Mouse (Mus musculus): ENCODE data around the gene Fdxr. TPM values are rescaled to one million over a fixed set of nuclear protein-coding genes. Genes with fewer than 3 reads are reported as not detected.

The Fdxr gene
- total RNA-seq, 2 experiments from 2014 or later = 19.0 to 19.9 TPM

GRCm38 (mm10) chr11:115219263-115219662 lies 57.6 kb downstream of the Fdxr start:
- no peak for DNase-seq (ENCODE audit: low spot score in 2 of 2)

Small RNA genes within 50 kb of the gene (microRNA-seq; reads per million reads assigned to microRNA genes)
- 0 reads per million in 2 experiments for gene Gm25837

Other genes with a start within 250 kb of the Fdxr start
- 1 to 10 TPM in 1 of 2 experiments, not detected in 1; 1.0 TPM for gene Cd300ld5, start 239.3 kb downstream of the Fdxr start, total RNA-seq (2021)
- 1 to 10 TPM in 1 of 2 experiments, not detected in 1; 1.8 TPM for gene Cd300ld3, start 228.6 kb downstream of the Fdxr start, total RNA-seq (2021)
- gene Cd300e, start 214.9 kb downstream of the Fdxr start, total RNA-seq (2021) = not detected
- gene Rab37, start 185.6 kb downstream of the Fdxr start, total RNA-seq (2021) = 1 to 10 TPM; 3.7 to 4.2 TPM
- under 1 TPM; 0.45 to 0.51 TPM for gene Cd300lf, start 143.1 kb downstream of the Fdxr start, total RNA-seq (2021)
- gene Slc9a3r1, start 113.7 kb downstream of the Fdxr start, total RNA-seq (2021) = 10 to 100 TPM; 66.9 to 70.4 TPM
- 10 to 100 TPM; 16.7 to 17.7 TPM for gene Tmem104, start 89.6 kb downstream of the Fdxr start, total RNA-seq (2021)
- 10 to 100 TPM; 24.2 to 26.0 TPM for gene Nat9, start 89.2 kb downstream of the Fdxr start, total RNA-seq (2021)
- 10 to 100 TPM; 43.3 to 44.8 TPM for gene Grin2c, start 9.8 kb downstream of the Fdxr start, total RNA-seq (2021)
- gene Fads6, start 20.6 kb upstream of the Fdxr start, total RNA-seq (2021) = 10 to 100 TPM; 16.7 to 17.3 TPM
- 1 to 10 TPM in 1 of 2 experiments, under 1 TPM in 1; 0.20 to 1.0 TPM for gene Otop2, start 30.1 kb upstream of the Fdxr start, total RNA-seq (2021)
- under 1 TPM; 0.66 to 0.79 TPM for gene Ush1g, start 45.0 kb upstream of the Fdxr start, total RNA-seq (2021)
- under 1 TPM in 1 of 2 experiments, not detected in 1; 0.22 TPM for gene Otop3, start 57.7 kb upstream of the Fdxr start, total RNA-seq (2021)
- 100 to 1,000 TPM; 110 to 115 TPM for gene Hid1, start 90.7 kb upstream of the Fdxr start, total RNA-seq (2021)
- gene Cdr2l, start 104.9 kb upstream of the Fdxr start, total RNA-seq (2021) = 10 to 100 TPM; 29.7 to 30.6 TPM
- gene Mrpl58, start 126.7 kb upstream of the Fdxr start, total RNA-seq (2021) = 100 to 1,000 TPM in 1 of 2 experiments, 10 to 100 TPM in 1; 97.7 to 102 TPM
- gene Atp5h, start 142.9 kb upstream of the Fdxr start, total RNA-seq (2021) = 100 to 1,000 TPM; 468 to 483 TPM
- gene Kctd2, start 143.1 kb upstream of the Fdxr start, total RNA-seq (2021) = 10 to 100 TPM; 81.5 to 82.2 TPM
- gene Trim80, start 163.5 kb upstream of the Fdxr start, total RNA-seq (2021) = not detected
- not detected for gene Slc16a5, start 185.4 kb upstream of the Fdxr start, total RNA-seq (2021)
- 10 to 100 TPM; 11.4 to 13.8 TPM for gene Armc7, start 198.6 kb upstream of the Fdxr start, total RNA-seq (2021)
- 10 to 100 TPM; 66.5 to 66.8 TPM for gene Nt5c, start 214.8 kb upstream of the Fdxr start, total RNA-seq (2021)
- 100 to 1,000 TPM; 136 to 139 TPM for gene Jpt1, start 237.3 kb upstream of the Fdxr start, total RNA-seq (2021)